Mouse (Mus musculus): ENCODE measurements around the gene Tas1r1.
A peak's percentile ranks its signal among the peaks of the same experiment; 100 is the strongest.

Tas1r1 gene

GRCm38 (mm10) chr4:151985886-151986285 lies 52.5 kb downstream of the Tas1r1 start:
- no peak for DNase-seq

DNA sequence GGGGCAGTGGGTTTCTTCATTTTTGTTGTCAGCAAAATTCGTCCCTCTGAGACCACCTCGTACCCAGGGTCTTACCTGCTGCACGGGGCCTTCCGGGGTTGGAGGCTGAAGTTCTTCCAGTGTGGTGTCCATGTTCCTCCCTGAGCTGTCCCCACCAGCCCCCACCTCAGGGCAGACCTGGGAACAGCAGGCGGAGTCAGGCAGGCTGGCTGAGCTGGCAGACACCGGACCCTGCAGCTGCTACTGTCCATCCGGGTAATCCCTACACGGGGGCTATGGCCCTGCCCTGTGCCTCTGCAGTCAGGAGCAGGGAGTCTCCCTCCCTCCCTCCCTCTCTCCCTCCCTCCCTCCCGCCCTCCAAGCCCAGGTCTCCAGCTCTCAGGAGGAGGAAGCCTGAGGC lies 54.8 kb downstream of the Tas1r1 start:
- DNase-seq, result no peak

GRCm38 (mm10) chr4:151983043-151983442 lies 55.3 kb downstream of the Tas1r1 start:
- no peak for DNase-seq

GRCm38 (mm10) chr4:151981363-151981762 lies 57.0 kb downstream of the Tas1r1 start:
- DNase-seq, result peak; percentile 79

- no peak for DNase-seq
Measured at GRCm38 (mm10) chr4:151980699-151981098, 57.7 kb downstream of the Tas1r1 start.
